Mouse (Mus musculus) liver, embryonic 11.5 days (tissue): ENCODE data around the gene Akap7. TPM values are rescaled to one million over a fixed set of nuclear protein-coding genes. Genes with fewer than 3 reads are reported as not detected.

Experiments
- ATAC-seq: fragments of 200-750 bp; cut with Nextera tagmentation; replicated peaks from 2 replicates; pipeline ENCODE4 v1.8.0; 2017; ENCODE audit warnings: moderate number of reproducible peaks, mild to moderate bottlenecking, moderate TSS enrichment, moderate library complexity; ENCODE audit not compliant: low FRiP score
- DNase-seq: peaks from one replicate; pipeline ENCODE4 v3.0.0-alpha.2; 2017; ENCODE audit warnings: low spot score
- H3K27ac ChIP-seq: fragments of 300-500 bp; sonication (generic); 2 replicates; pipeline ENCODE4 v1.5.1; 2014; ENCODE audit warnings: mild to moderate bottlenecking, low read depth, low read length, control low read depth
- H3K27me3 ChIP-seq: fragments of 300-500 bp; sonication (generic); replicated peaks from 2 replicates; pipeline ENCODE4 v1.6.1; 2014; ENCODE audit warnings: low read length, mixed read lengths; ENCODE audit not compliant: control insufficient read depth, insufficient read depth
- H3K36me3 ChIP-seq: fragments of 300-500 bp; sonication (generic); 2 replicates; pipeline ENCODE4 v1.6.1; 2014; ENCODE audit warnings: mild to moderate bottlenecking, low read length, moderate library complexity, mixed read lengths; ENCODE audit not compliant: control insufficient read depth, insufficient read depth
- H3K4me1 ChIP-seq: fragments of 300-500 bp; sonication (generic); replicated peaks from 2 replicates; pipeline ENCODE4 v1.6.1; 2014; ENCODE audit warnings: low read length, mixed read lengths; ENCODE audit not compliant: control insufficient read depth, insufficient read depth
- H3K4me2 ChIP-seq: fragments of 300-500 bp; sonication (generic); 2 replicates; pipeline ENCODE4 v1.6.1; 2014; ENCODE audit warnings: mild to moderate bottlenecking, control low read depth, moderate library complexity
- H3K4me3 ChIP-seq: fragments of 300-500 bp; sonication (generic); 2 replicates; pipeline ENCODE4 v1.5.1; 2014; ENCODE audit warnings: low read depth, low read length, control low read depth
- H3K9ac ChIP-seq: fragments of 300-500 bp; sonication (generic); 2 replicates; pipeline ENCODE4 v1.6.1; 2014; ENCODE audit warnings: low read depth, low read length, control low read depth
- H3K9me3 ChIP-seq: fragments of 300-500 bp; sonication (generic); 2 replicates; pipeline ENCODE4 v1.6.1; 2016; ENCODE audit warnings: low read length, inconsistent platforms, mixed read lengths; ENCODE audit not compliant: control insufficient read depth
- WGBS: fragments of 180-500 bp; shearing (Covaris S2); extraction: QIAGEN DNeasy Blood & Tissue Kit; methylation state at CpG from one replicate; pipeline ENCODE4 v1.1.7; 2014; 5-methylcytosine and 5-hydroxymethylcytosine counted together
- polyA plus RNA-seq: library from polyadenylated mRNA; unstranded; fragments of >200 nt; fragmentation: Nextera tagmentation; extraction: Ambion mirVana; gene quantifications from 2 replicates; pipeline ENCODE4 v1.2.1, GENCODE M21; 2014

The Akap7 gene
- polyA plus RNA-seq, 1 experiment from 2014 or later, result 21.6 TPM

DNA sequence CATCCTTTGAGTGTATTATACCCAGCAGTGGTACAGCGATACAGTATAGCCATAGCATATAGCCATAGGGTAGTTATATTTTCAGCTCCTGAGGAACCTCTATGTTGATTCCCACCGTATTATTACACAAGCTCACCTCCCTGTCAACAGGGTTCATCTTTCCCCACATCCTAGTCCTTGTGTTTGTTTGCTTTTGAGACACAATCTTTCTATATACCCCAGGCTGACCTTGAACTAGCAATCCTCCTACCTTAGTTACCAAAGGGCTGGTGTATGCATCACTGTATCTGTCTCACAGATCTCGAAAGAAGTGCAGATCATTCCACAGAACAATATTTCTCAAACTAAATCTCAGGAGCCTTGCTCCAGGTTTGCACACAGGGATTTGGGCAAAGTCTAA is 13.9 kb downstream of the Akap7 start:
- WGBS, result 90% methylated on average over 3 of the region's 3 CpGs
- H3K4me1 ChIP-seq, result peaks cover 5% of the 10 kb centered on the region; the same call in 1 of the 2 replicates
- no peaks in the 10 kb centered on the region for H3K27me3 ChIP-seq
- DNase-seq (no peak), ATAC-seq (no peak)
- H3K4me2 ChIP-seq, result no peak overlapping the region
- H3K9ac ChIP-seq, result no peak overlapping the region
- no peaks in the 10 kb centered on the region for H3K36me3 ChIP-seq
- no peak overlapping the region for H3K27ac ChIP-seq
- H3K9me3 ChIP-seq, result no peaks in the 10 kb centered on the region
- no peak overlapping the region for H3K4me3 ChIP-seq

- ATAC-seq (no peak), DNase-seq (no peak)
- H3K27me3 ChIP-seq, result no peaks in the 10 kb centered on the region
- no peak overlapping the region for H3K4me2 ChIP-seq
- no peak overlapping the region for H3K4me3 ChIP-seq
- no peak overlapping the region for H3K9ac ChIP-seq
- H3K36me3 ChIP-seq, result no peaks in the 10 kb centered on the region
- WGBS, result 72% methylated on average over 4 of the region's 4 CpGs
- no peaks in the 10 kb centered on the region for H3K9me3 ChIP-seq
- H3K4me1 ChIP-seq, result no peaks in the 10 kb centered on the region; the same call in 1 of the 2 replicates
- H3K27ac ChIP-seq, result no peak overlapping the region
Measured at GRCm38 (mm10) chr10:25291053-25291452, 16.6 kb downstream of the Akap7 start.

- Histone ChIP-seq H3K4me3 (no peak overlapping the region), H3K9me3 (no peaks in the 10 kb centered on the region), H3K4me2 (no peak overlapping the region), H3K36me3 (no peaks in the 10 kb centered on the region), H3K4me1 (no peaks in the 10 kb centered on the region), H3K27me3 (no peaks in the 10 kb centered on the region), H3K9ac (no peak overlapping the region), H3K27ac (no peak overlapping the region)
- WGBS, result 73% methylated on average over 11 of the region's 11 CpGs
- peak; percentile 62; the same call in 1 of the 2 replicates for ATAC-seq
- DNase-seq, result no peak
Measured at GRCm38 (mm10) chr10:25285100-25285811, 22.4 kb downstream of the Akap7 start.

- no peak for DNase-seq
- no peak for ATAC-seq
- H3K9me3 ChIP-seq, result no peaks in the 10 kb centered on the region
- no peak overlapping the region for H3K9ac ChIP-seq
- no peak overlapping the region for H3K4me3 ChIP-seq
- no peaks in the 10 kb centered on the region for H3K4me1 ChIP-seq
- no peaks in the 10 kb centered on the region for H3K36me3 ChIP-seq
- H3K27me3 ChIP-seq, result no peaks in the 10 kb centered on the region
- H3K4me2 ChIP-seq, result no peak overlapping the region
- 75% methylated on average over 8 of the region's 8 CpGs for WGBS
- H3K27ac ChIP-seq, result no peak overlapping the region
Measured at GRCm38 (mm10) chr10:25284427-25285099, 23.1 kb downstream of the Akap7 start.

GRCm38 (mm10) chr10:25283397-25283796 is 24.3 kb downstream of the Akap7 start:
- WGBS, result 74% methylated on average over 7 of the region's 7 CpGs
- no peak overlapping the region for H3K9ac ChIP-seq
- no peak overlapping the region for H3K4me3 ChIP-seq
- no peaks in the 10 kb centered on the region for H3K36me3 ChIP-seq
- no peak for ATAC-seq
- H3K27me3 ChIP-seq, result no peaks in the 10 kb centered on the region
- no peak overlapping the region for H3K27ac ChIP-seq
- no peak overlapping the region for H3K4me2 ChIP-seq
- DNase-seq, result no peak
- H3K4me1 ChIP-seq, result no peaks in the 10 kb centered on the region
- no peaks in the 10 kb centered on the region for H3K9me3 ChIP-seq

DNA sequence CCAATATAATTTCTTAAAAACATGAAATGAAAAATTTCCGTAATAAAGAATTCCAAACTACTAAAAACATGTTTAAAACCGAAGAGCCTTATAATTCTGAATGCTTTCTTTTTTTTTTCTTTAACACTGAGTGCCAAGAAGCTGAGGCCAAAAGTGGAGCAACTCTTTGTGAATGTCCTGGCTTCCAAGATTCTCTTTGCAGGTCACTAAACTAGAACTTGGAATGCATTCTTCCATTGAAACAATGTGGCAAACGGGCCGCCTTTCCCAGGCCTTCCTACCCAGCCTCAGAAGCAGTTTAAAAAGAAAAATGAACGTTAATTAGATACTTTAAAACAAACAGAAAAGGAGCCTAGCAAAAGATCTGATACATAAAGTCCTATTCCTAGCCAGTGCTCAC is 27.5 kb downstream of the Akap7 start:
- 81% methylated on average over 5 of the region's 5 CpGs for WGBS
- no peak overlapping the region for H3K27ac ChIP-seq
- H3K9me3 ChIP-seq, result no peaks in the 10 kb centered on the region
- H3K27me3 ChIP-seq, result no peaks in the 10 kb centered on the region
- no peaks in the 10 kb centered on the region for H3K4me1 ChIP-seq
- H3K9ac ChIP-seq, result no peak overlapping the region
- H3K36me3 ChIP-seq, result no peaks in the 10 kb centered on the region
- no peak overlapping the region for H3K4me2 ChIP-seq
- H3K4me3 ChIP-seq, result no peak overlapping the region
- no peak for DNase-seq
- no peak for ATAC-seq

DNA sequence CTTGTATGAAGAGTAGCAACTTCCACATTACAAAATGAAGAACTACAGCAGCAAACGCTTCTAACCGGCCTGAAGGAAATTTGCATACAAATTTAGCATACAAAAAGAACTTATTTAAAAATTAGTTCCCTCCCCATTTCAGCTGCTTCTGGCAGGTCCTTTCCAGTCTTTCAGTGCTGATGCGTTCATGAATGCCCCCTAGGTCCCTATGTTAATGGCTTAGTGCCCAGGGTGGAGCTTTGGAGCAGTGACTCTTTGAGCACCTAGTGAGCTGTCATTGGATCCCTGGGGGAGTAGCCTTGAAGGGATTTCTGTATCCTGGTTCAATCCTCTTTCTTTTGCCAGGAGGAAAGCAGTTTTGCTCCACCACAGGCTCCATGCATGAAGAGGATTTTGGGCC is 28.3 kb downstream of the Akap7 start:
- H3K27ac ChIP-seq, result no peak overlapping the region
- H3K9me3 ChIP-seq, result no peaks in the 10 kb centered on the region
- no peaks in the 10 kb centered on the region for H3K27me3 ChIP-seq
- DNase-seq, result no peak
- no peak overlapping the region for H3K9ac ChIP-seq
- WGBS, result 68% methylated on average over 3 of the region's 3 CpGs
- H3K36me3 ChIP-seq, result no peaks in the 10 kb centered on the region
- H3K4me2 ChIP-seq, result no peak overlapping the region
- no peak overlapping the region for H3K4me3 ChIP-seq
- no peaks in the 10 kb centered on the region for H3K4me1 ChIP-seq
- ATAC-seq, result no peak

GRCm38 (mm10) chr10:25275492-25275891 is 32.2 kb downstream of the Akap7 start:
- H3K27ac ChIP-seq, result no peak overlapping the region
- H3K9me3 ChIP-seq, result no peaks in the 10 kb centered on the region
- no peak overlapping the region for H3K4me2 ChIP-seq
- H3K4me1 ChIP-seq, result no peaks in the 10 kb centered on the region
- no peak overlapping the region for H3K4me3 ChIP-seq
- H3K36me3 ChIP-seq, result no peaks in the 10 kb centered on the region
- 88% methylated on average over 7 of the region's 7 CpGs for WGBS
- H3K9ac ChIP-seq, result no peak overlapping the region
- no peak for ATAC-seq
- no peak for DNase-seq
- no peaks in the 10 kb centered on the region for H3K27me3 ChIP-seq
